Mouse (Mus musculus) embryonic fibroblast, embryonic 13.5 days (primary cell): ENCODE measurements around the gene Rdh1. TPM values are rescaled to one million over a fixed set of nuclear protein-coding genes. Genes with fewer than 3 reads are reported as not detected.
"Not testable (repeated sequence)": the region's sequence is repeated elsewhere in the genome, so short reads cannot be mapped to it uniquely, and the experiment has no call there.

ENCODE experiments used
- H3K27ac ChIP-seq: 2 replicates; pipeline ENCODE4 v1.5.1; 2012; ENCODE audit warnings: low read length, control low read depth, inconsistent platforms; ENCODE audit not compliant: insufficient read depth
- H3K4me1 ChIP-seq: 2 replicates; pipeline ENCODE4 v1.6.1; 2011; ENCODE audit warnings: low read length; ENCODE audit not compliant: control insufficient read depth, insufficient read depth
- H3K4me3 ChIP-seq: 2 replicates; pipeline ENCODE4 v1.5.1; 2011; ENCODE audit warnings: mild to moderate bottlenecking, control low read depth, low read length; ENCODE audit not compliant: insufficient read depth
- CTCF ChIP-seq: IDR thresholded peaks from 2 replicates; pipeline ENCODE4 v1.5.1; 2011; ENCODE audit warnings: mild to moderate bottlenecking, control low read depth, low read length, moderate library complexity, borderline replicate concordance; ENCODE audit not compliant: insufficient read depth
- POLR2A ChIP-seq: IDR thresholded peaks from 2 replicates; pipeline ENCODE4 v1.6.1; 2011; ENCODE audit warnings: low read depth, mild to moderate bottlenecking, control low read depth, low read length, moderate library complexity
- polyA plus RNA-seq: library from polyadenylated mRNA; stranded (reverse); fragments of >200 nt; gene quantifications from 2 replicates; pipeline ENCODE4 v1.2.4, GENCODE M21; 2011; ENCODE audit warnings: low read depth; ENCODE audit not compliant: missing spikeins, insufficient read length

The Rdh1 gene
- polyA plus RNA-seq, 1 experiment: 0.30 TPM

DNA sequence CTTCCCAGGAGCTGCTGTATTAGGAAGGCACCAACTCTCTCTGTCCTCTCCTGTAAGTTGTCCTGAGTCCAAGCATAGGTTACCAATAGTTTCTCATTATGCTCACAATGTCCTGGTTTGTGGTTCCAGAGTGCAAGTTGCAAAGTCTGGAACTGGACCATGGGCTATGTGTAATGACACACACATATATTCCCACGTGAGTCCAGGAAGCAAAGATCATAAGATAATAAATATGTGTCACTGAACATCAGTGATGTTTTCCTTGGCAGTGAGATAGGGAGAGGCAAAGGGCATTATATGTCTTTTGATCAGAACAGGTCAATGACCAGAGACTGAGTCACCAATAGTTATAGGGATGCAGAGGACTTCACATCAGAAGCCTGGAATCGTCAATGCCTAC is 16.5 kb downstream of the Rdh1 start, which contains the start of gene Rdh9:
TSS of gene Rdh9 (plus strand) at position 376 of the 400 bp plus-strand sequence.
- H3K4me3 ChIP-seq: no peak within 1 kb of the TSS

DNA sequence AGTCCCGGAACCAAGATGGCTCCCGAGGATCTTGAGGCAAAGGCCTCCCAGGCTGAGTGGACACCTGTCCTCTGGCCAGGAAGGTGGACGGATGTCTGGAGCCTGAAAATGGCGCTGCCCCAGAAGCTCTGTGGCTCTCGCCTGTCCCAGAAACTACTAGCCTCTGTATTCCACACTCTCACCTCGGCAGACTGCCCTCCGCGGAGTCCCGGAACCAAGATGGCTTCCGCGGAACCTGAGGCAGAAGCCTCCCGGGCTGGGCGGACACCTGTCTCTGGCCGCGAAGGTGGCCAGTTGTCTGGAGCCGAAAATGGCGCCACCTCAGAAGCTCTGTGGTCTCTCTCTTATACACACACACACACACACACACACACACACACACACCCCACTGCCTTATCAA is 22.8 kb downstream of the Rdh1 start:
- H3K4me1 ChIP-seq, H3K27ac ChIP-seq, H3K4me3 ChIP-seq: not testable (repeated sequence)

More for the DNA sequence above, 16.5 kb downstream of the Rdh1 start, which contains the start of gene Rdh9:
- Histone ChIP-seq H3K27ac (no peak within 1 kb of the TSS), H3K4me1 (no peaks in the 10 kb centered on the region)
- TF ChIP-seq POLR2A (no peak), CTCF (no peak)

DNA sequence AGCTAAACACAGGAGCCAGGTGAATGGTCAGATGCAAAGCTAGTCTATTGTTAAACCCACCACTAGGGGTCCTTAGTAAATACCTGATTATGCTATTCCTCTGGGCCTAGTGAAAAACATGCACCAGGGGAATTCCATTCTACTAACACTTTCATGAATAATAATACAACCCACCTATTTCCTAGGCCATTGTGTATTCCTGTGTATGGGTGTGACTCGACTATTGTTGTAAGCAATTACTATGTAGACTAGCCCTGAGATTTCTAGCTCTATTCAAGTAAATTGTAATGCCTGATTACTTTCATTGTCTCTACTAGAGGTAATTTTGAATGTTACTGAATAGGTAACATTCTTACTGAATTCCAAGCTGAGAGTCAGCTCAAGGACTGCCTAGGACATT is 25.9 kb downstream of the Rdh1 start:
- not testable (repeated sequence) for H3K4me1 ChIP-seq, H3K27ac ChIP-seq, H3K4me3 ChIP-seq

DNA sequence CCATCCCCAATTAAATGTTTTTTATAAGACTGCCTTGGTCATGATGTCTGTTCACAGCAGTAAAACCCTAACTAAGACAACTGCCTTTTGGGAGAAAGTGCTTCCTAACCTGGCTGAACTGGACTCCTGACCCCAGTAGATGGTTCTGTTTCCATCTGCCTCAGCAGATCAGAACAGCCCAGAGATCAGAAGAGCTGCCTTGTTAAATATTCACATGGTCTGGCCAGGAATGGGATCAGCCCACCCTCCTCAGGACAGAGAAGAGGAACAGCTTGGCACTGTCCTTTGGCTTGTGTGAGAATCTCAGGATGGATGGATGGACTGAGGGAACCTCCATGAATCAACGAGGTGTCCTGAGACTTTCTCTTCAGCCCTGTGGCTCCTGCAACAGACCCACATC is 39.8 kb downstream of the Rdh1 start:
- Histone ChIP-seq H3K4me1 (no peaks in the 10 kb centered on the region), H3K4me3 (no peak overlapping the region), H3K27ac (no peak overlapping the region)
- TF ChIP-seq CTCF (no peak), POLR2A (no peak)

DNA sequence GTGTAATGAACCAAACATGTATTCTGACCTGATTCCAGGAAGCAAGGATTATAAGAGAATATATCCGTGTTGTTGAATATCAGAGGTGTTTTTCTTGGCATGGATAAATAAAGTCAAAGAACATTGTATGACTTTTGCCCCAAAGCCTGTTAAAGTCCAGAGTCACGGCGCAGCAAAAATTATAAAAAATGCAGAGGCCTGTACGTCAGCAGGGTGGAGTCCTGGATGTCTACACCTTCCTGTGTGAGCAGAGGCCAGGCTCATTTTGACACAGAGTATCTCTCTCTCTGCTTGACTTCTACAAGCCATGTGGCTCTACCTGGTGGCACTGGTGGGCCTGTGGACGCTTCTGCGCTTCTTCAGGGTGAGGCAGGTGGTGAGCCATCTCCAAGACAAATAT is 41.4 kb downstream of the Rdh1 start, which contains the start of gene Rdh16:
TSS of gene Rdh16 (plus strand) at position 262 of the 400 bp plus-strand sequence.
- H3K4me1 ChIP-seq: no peaks in the 10 kb centered on the region
- TF ChIP-seq POLR2A (no peak), CTCF (no peak)
- H3K27ac ChIP-seq: no peak within 1 kb of the TSS

DNA sequence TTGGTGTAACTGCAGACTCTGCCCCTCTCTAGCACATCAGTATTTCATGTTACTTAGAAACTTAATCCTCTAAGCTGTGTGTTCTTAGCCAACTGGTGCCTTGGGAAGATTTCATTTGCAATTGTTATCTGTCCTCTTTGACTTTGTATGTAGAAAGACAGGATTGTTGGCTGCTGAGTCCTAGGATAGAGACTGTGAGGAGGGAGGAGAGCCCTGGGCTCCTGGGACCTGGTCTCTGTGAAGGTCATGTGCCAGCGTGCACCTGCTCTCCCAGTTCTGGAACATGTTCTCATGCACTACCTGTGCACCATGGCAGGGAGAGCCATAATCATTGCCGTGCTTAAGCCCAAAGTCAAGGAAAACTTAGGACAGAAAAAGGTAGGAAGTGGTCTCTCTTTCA is 42.1 kb downstream of the Rdh1 start:
- no peak overlapping the region for H3K4me3 ChIP-seq
- H3K27ac ChIP-seq: no peak overlapping the region
- TF ChIP-seq CTCF: no peak
- TF ChIP-seq POLR2A: no peak
- no peaks in the 10 kb centered on the region for H3K4me1 ChIP-seq

More for the DNA sequence above, 41.4 kb downstream of the Rdh1 start, which contains the start of gene Rdh16:
- H3K4me3 ChIP-seq: no peak within 1 kb of the TSS

DNA sequence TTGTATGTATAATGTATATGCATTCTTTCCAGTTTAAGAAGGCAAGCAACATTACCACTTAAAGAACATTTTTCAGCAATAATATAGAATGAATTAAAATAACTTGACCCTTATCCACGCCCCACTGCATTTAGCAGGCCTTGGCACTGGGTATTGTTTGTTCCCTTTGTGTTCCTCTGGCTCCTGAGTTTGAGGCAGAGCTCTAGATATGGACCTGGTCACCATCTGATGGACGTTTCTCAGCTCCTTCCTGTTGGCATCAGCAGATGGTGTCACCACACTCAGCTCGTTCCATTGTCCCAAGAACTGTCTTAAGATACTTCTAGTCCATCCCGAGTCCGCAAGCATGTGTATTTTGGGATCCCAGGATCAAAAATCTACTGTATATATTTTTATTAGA is 42.7 kb downstream of the Rdh1 start:
- Histone ChIP-seq H3K27ac (no peak overlapping the region), H3K4me3 (no peak overlapping the region), H3K4me1 (no peaks in the 10 kb centered on the region)
- TF ChIP-seq POLR2A (no peak), CTCF (no peak)

DNA sequence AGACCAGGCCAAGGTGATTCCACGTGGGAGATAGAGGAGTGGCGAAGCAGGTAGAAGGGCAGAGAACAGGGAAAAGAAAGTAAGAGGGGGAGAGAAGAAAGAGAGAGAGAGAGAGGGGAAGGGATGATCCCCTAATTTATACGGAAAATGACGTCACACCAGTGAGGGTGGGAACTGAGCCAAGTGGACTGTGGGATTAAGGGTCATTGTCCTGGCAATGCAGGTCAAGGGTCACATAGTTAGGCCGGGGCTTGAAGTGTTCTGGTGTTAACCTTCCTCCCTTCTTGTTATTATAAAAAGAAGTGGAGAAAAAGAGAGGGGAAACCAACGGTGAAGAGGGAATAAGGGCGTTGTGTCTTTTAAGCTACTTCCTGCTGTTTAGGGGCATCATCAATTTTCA is 44.9 kb downstream of the Rdh1 start:
- no peaks in the 10 kb centered on the region for H3K4me1 ChIP-seq
- no peak overlapping the region for H3K4me3 ChIP-seq
- no peak overlapping the region for H3K27ac ChIP-seq
- TF ChIP-seq CTCF (no peak), POLR2A (no peak)

DNA sequence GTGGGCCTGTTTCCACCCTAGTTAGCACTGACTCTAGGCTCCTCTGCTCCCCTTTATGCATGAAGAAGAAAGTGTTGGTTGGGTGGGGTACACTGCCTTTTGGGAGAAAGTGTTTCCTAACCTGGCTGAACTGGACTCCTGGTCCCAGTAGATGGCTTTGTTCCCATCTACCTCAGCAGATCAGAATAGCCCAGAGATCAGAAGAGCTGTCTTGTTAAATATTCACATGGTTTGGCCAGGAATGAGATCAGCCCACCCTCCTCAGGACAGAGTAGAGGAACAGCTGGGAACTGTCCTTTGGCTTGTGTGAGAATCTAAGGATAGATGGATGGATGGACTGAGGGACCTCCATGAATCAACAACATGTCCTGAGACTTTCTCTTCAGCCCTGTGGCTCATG is 56.4 kb downstream of the Rdh1 start:
- TF ChIP-seq POLR2A: no peak
- TF ChIP-seq CTCF: no peak
- no peak overlapping the region for H3K27ac ChIP-seq
- no peaks in the 10 kb centered on the region for H3K4me1 ChIP-seq
- H3K4me3 ChIP-seq: no peak overlapping the region

DNA sequence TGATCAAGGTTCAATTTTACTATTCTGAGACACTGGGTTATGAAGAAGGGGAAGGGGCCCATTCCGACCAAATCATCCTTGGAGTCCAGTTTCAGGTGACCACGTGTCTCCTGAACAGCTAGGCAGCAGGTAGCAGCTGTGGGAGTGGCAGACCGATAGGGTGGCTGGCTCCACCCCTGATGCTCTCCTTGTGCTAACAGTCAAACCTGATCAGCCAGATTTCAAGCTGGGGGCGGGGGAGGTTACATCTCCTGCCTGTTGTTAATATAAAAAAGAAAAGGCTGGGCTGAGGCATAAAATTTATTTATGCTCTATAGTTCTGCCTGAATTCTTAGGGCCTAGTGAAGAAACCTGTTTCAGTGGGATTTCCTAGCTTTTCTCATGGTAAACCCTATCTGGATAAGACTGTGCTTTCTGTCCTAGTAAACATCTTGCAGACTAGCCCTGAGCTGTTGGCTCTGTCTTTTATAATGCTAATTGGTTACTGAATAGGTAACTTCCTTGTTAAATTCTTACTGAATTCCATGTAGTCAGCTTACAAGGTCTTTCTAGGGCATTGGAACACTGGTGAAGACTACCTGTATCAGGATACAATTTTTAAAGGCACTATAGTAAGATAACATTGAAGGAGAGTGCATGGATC is 57.9 kb downstream of the Rdh1 start:
- H3K4me3 ChIP-seq, H3K4me1 ChIP-seq, H3K27ac ChIP-seq: not testable (repeated sequence)

Other genes starting within 250 kb of the Rdh1 start
- gene Ndufa4l2, start 244.8 kb upstream of the Rdh1 start, polyA plus RNA-seq: 1.4 and 3.4 TPM in 2 replicates
- 147 and 169 TPM in 2 replicates for gene Shmt2, start 237.3 kb upstream of the Rdh1 start, polyA plus RNA-seq
- gene Nxph4, start 225.2 kb upstream of the Rdh1 start, polyA plus RNA-seq: 1.1 and 1.8 TPM in 2 replicates
- gene Lrp1, start 138.6 kb upstream of the Rdh1 start, polyA plus RNA-seq: 387 and 453 TPM in 2 replicates
- 55.1 and 55.8 TPM in 2 replicates for gene Stat6, start 116.7 kb upstream of the Rdh1 start, polyA plus RNA-seq
- 8.5 and 10.6 TPM in 2 replicates for gene Nemp1, start 92.8 kb upstream of the Rdh1 start, polyA plus RNA-seq
- gene Nab2, start 91.2 kb upstream of the Rdh1 start, polyA plus RNA-seq: 69.7 and 77.8 TPM in 2 replicates
- 0.51 TPM in 1 of 2 replicates, not detected in the other for gene Myo1a, start 54.6 kb upstream of the Rdh1 start, polyA plus RNA-seq
- not detected in 2 replicates for gene Tac2, start 35.2 kb upstream of the Rdh1 start, polyA plus RNA-seq
- 5.4 and 5.8 TPM in 2 replicates for gene Zbtb39, start 20.2 kb upstream of the Rdh1 start, polyA plus RNA-seq
- gene Gpr182, start 8.0 kb upstream of the Rdh1 start, polyA plus RNA-seq: not detected in 2 replicates
- not detected in 2 replicates for gene Rdh16f1, start 66 bp downstream of the Rdh1 start, polyA plus RNA-seq
- 0.76 and 0.78 TPM in 2 replicates for gene Rdh9, start 16.7 kb downstream of the Rdh1 start, polyA plus RNA-seq
- 0.18 TPM in 1 of 2 replicates, not detected in the other for gene Rdh16, start 41.4 kb downstream of the Rdh1 start, polyA plus RNA-seq
- not detected in 2 replicates for gene Rdh19, start 90.2 kb downstream of the Rdh1 start, polyA plus RNA-seq
- gene Rdh16f2, start 106.8 kb downstream of the Rdh1 start, polyA plus RNA-seq: not detected in 2 replicates
- not detected in 2 replicates for gene Rdh7, start 129.1 kb downstream of the Rdh1 start, polyA plus RNA-seq
- not detected in 2 replicates for gene Sdr9c7, start 138.8 kb downstream of the Rdh1 start, polyA plus RNA-seq
- gene Hsd17b6, start 247.9 kb downstream of the Rdh1 start, polyA plus RNA-seq: not detected in 2 replicates